Mouse (Mus musculus): Measurements from ENCODE around the gene Platr17.

Platr17 gene

DNA sequence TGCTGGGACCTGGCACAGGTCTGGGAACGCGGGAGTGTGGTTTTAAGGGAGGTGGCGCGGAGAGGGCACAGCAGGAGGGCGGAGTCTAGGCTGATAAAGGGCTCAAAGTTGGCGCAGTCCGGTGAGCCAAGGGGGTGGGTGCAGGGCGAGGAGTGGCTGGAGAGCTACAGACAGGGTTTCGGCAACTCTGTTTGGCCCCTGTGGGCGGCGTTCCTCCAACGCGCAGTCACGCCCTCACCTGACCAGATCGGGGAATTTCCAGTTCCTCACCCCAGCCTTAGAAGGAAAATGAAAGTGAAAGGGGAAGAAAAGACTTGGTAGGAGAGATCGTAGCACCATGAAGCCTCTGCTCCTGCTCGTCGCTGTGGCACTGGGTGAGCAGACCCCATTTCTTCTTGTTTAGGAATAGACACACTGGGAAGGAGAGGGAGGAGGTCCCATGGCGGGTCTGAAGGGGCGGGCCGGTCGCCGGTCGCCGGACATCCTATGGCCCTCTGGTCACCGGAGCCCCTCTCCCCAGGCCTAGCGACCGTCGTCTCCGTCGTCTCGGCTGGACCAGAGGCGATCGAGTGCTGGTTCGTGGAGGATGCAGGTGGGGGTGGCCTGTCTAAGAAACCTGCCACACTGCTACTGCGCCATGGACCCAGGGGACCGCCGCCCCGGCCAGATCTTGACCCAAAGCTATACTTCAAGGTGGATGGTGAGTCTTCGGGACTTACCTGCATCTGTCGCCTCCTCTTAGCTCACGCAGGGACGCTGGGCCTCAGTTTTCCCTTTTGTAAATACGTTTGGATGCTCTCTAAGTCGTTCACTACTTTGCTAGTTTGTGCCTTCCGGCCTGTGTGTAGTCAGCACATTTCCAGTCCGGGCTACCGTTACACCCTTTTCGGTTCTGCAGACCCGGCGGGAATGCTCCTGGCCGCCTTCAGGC is 14.7 kb downstream of the Platr17 start:
- DNase-seq (ENCODE audit: low spot score in 2 of 2) = peak; percentile 83 to 91

DNA sequence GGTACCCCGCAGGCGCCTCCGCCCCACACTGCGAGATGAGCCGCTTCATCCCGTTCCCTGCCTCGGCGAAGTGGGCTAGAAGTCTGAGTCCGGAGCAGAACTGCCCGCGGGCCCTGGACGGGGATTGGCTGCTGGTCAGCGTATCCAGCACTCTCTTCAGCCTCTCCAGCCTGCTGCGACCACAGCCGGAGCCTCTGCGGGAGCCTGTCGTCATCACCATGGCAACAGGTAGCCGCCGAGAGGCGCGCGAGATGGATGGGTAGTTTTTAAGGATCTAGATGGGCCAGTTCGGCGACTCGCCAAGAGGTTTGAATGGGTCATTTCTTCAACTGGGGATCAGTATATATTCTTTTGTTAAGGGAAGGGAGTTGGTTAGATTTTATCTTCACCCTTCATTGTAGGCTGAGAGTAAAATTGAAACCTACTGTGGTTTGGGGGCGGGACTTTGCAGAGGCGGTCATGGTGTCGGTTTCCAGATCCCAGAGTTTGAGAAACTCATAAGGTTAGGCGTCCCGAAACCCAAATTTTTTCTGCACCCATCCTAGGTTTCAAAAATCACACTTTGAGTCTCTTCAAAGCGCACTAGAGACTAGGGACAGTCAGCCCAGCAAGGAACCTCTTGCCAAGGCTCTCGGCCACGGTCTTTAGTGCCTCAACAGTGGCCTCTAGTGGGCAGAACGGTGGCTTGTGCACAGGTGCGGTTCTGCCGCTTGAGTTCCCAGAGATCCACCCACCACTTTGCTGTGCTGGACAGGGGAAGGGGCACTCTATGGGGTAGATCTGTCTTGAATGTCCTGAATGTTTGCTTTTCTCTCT is 15.6 kb downstream of the Platr17 start:
- DNase-seq (ENCODE audit: low spot score in 2 of 2) = peak; percentile 82 to 85

DNA sequence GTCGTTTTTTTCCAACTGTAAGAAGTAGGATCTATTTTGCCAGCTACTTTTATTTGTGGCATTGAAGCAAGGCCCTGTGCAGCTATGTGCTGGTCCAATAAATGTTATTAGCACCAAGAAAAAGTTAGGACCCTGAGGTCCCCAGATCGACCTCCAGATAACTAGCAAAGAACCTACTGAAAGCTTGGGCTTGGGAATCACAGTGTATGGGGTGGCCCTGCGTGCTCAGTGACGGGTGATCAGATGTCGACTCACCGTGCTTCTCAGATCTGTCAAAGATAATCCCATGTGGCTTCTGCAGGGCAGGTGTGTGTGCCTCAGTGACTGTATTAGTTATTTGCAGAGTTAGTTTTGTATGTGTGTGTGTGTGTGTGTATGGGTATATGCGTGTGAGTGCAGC is 16.4 kb downstream of the Platr17 start:
- DNase-seq (ENCODE audit: low spot score in 2 of 2) = no peak

DNA sequence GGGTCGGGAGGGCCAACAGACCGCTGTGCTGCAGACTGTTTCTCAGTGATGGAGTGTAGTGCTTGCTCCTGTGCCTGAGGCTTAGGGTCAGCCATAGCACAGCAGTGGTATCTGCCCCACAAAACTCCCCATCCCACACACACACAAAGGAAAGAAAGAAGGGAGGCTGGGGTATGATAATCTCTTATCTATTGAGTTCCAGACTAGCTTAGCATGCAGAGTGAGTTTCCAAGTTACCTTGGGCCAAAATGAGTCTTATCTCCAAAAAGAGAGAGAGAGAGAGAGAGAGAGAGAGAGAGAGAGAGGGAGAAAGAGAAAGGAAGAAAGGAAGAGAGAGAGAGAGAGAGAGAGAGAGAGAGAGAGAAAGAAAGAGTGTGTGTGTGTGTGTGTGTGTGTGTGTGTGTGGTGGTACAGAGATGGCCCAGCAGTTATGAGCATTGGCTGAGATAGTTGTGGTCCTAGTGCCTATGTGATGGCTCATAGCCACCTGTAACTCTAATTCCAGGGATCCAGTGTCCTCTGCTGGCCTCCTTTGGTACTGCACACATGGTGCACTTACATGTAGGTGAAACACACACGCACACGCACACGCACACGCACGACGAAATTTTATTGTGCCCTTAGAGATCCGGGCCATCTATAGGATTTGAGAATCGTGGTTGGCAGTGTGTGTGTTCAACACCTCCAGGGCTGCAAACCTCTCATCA is 19.8 kb downstream of the Platr17 start:
- no peak for DNase-seq (ENCODE audit: low spot score in 2 of 2)

DNA sequence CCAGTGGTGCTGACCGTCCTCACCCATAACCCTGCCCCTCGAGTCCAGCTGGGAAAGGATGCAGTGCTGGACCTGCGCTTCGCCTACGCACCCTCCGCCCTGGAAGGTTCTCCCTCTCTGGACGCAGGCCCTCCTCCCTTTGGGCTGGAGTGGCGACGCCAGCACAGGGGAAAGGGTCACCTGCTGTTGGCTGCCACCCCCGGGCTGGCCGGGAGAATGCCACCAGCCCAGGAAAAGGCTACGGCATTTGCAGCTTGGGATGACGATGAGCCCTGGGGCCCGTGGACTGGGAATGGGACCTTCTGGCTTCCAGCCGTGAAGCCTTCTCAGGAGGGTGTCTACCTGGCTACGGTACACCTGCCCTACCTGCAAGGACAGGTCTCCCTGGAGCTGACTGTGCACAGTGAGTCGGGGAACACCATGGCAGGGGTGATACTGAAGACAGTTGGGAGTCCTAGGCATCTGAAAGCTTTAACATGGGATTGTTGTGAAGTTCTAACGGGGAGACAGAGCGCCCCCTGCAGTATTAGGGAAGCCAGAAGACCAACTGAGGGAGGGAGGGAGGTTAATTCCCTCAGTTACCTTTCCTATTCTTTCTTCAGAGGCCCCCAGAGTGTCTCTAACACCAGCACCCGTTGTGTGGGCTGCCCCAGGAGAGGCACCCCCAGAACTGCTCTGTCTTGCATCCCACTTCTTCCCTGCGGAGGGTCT is 20.6 kb downstream of the Platr17 start:
- DNase-seq (ENCODE audit: low spot score in 2 of 2) = no peak

DNA sequence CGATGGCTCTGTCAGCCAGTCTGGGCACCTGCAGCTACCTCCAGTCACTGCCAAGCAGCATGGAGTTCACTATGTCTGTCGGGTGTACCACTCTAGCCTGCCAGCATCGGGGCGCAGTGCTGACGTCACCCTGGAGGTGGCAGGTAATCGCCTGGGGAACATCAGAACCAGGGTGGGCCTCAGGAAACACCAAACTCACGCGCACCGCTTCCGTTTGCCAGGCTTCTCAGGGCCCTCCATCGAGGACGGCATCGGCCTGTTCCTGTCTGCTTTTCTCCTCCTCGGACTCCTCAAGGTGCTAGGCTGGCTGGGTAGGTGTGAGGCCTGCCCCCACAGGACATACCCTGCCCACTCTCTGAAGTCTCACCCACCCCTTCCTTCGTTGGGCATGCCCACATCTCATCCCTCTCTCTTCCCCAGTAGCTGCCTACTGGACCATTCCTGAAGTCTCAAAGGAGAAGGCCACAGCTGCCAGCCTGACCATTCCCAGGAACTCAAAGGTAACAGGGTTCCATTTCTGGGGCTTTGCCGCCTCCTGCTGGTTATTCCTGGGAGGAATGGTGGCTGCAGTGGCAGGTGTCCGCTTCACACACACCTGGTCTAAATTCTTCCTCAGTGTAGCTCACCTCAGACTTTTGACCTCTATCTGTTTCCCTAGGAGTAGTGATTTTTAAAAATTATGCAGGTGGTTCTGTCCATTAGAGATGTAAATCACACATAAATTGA is 21.4 kb downstream of the Platr17 start:
- DNase-seq (ENCODE audit: low spot score in 2 of 2) = no peak

DNA sequence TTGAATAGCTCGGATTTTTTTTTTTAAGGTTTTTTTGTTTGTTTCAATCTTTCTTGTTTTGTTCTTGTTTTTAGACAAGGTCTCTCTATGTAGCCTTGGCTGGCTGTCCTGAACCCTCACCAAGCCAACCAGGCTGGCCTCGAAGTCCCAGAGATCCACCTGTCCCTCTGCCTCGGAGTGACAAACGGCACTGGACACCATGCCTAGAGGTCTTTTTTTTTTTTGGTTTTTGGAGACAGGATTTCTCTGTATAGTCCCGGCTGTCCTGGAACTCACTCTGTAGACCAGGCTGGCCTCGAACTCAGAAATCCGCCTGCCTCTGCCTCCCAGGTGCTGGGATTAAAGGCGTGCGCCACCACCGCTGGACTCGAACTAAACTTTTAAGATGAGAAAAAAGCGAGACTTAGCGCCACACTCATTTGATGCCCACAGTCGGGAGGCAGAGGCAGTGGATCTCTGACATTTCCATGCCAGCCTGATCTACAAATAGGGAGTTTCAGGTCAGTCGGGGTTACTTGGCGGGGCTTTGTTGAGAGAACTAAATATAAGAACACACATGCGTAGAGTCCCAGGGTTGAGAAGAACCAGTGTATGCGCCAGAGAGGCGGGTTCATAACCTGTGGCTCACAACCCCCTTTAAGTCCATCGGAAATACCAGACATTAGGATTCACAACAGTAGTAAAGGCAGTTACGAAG is 23.5 kb downstream of the Platr17 start:
- no peak for DNase-seq (ENCODE audit: low spot score in 2 of 2)

DNA sequence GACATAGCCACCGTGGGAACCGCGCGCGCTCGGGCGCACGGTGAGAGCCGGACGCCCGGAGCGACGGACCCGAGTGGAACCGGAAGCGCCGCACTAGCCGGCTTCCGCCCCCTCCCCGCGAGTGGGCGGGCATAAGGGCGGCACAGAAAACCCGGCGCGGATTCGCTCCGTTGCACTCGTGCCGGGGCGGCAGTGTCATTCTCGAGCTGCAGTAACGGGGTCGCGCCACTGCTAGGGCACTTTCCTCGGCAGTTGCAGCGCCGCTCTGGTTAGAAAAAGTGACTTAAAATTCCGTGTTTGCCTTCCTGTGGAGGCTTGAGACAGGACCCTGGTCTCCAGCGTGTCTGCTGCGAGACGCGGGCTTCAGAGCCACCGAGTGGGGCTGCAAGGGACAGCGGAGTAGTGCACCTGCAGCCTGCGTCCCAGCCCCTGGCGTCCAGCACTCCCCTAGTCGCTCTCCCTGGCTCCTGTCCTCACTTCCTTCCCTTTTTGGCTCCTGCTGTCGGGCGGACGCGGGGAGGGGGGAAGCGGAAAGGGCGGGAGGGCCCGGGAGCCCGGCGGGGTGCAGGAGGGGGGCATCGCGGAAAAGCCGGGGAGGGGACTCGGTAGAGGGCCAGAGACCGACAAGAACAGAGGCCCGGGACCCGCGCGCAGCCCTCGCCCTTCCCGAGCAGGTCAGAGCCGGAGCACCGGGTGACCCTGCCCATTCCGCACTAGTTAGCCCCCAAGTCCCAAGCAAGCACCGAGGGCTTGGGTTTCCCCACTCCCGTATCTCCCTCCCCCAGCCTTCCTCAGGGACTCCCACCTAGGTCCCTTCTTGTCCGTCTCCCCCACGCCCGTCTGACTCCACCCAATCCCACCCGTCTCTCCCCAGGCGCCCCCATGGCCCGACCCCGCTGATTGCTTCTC is 24.7 kb downstream of the Platr17 start, which contains the start of gene Rgl2:
Gene Rgl2, plus strand, starts transcription at position 173 of the 909 bp plus-strand sequence.
- DNase-seq (ENCODE audit: low spot score in 2 of 2) = peak; percentile 88 to 90

DNA sequence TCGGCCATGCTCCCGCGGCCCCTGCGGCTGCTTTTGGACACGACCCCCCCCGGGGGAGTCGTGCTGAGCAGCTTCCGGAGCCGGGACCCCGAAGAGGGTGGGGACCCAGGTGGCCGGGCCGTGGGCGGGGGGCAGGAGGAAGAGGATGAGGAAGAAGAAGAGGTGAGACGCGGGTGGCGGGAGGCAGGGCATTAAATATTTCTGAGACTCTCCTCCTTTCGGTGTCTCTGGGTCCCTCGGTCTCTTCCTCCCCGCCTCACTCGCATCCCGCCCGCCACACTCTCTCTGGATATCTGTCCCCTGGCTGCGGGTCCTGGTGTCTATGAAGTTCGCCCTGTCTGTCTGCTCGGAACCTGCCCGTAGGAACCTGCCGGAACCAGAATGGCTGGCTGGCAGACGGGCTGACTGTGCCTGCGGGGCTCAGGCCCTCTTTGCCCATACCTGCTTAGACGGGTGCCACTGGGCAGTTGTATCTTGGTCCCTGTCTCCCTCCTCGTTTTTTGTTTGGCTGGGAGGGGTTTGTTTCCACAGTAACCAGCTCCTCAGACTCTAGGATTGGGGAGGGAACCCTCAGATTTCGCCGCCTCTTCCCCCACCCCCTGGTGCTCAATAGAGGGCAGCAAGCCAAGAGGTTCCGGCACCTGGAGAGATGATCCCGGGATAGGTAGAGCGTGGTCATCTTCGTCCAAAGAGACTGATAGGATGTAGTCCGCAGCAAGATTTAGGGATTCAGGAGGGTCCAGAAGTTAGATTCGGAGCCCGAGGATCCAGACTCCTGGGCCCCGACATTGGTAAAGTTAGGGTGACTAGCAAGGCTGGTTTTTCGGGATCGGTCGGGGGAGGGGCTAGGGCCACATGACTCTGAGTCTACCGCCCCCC is 25.6 kb downstream of the Platr17 start:
- DNase-seq (ENCODE audit: low spot score in 2 of 2) = peak; percentile 76 to 80

DNA sequence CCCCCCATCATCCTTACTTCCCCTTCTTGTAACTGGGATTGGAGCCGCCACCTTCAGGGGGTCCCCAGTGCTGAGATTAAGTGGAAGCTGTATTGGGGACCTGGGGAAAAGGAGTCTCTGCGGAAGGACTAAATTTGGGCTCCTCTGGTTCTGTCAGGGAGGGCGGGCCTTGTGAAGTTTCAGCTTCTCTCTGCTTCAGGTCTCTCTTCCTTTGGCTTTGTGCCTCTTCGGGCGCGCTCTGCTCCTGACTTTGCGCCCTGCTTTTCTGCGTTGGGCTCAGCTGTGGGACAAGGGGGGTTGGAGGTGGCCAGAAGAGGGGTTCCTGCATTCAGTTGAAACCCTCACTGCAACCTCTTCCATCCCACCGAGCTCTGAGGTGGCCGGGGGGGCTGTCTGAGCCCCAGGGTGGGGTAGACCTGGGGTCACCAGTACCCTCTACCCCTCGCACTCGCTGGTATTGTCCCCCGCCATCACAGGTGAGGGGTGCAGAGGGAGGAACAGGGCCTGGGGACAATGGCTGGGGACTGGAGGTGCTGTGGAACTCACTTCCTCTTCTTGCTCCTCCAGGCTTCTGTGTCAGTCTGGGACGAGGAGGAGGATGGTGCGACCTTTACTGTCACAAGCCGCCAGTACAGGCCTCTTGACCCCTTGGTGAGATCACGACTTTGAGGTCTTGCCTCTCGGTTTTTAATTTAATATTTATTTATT is 26.4 kb downstream of the Platr17 start:
- no peak for DNase-seq (ENCODE audit: low spot score in 2 of 2)

DNA sequence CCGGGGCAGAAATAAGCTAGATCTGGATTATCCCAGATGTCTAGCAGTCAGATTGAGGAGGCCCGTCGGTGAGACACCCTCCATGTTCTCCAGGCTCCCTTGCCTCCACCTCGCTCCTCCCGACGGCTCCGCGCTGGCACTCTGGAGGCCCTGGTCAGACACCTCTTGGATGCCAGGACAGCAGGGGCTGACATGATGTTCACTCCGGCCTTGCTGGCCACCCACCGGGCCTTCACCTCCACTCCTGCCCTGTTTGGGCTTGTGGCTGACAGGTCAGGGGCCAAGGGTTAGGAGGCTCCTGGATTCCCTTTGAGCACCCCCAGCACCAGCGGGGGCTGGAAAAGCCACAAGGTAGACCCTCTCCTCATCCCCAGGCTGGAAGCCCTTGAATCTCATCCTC is 27.0 kb downstream of the Platr17 start:
- DNase-seq (ENCODE audit: low spot score in 2 of 2) = no peak

DNA sequence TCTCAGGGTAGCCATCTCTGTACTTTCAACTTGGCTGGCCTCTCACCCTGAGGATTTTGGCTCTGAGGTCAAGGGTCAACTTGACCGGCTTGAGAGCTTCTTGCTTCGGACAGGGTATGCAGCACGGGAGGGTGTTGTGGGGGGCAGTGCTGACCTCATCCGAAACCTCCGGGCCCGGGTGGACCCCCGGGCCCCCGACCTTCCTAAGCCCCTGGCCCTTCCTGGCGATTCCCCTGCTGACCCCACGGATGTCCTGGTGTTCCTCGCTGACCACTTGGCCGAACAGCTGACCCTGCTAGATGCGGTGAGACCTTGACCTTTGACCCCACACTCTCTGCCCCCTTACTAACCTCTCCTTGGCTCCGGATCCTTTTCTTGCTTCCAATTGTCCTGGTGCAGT is 27.5 kb downstream of the Platr17 start:
- DNase-seq (ENCODE audit: low spot score in 2 of 2) = no peak

DNA sequence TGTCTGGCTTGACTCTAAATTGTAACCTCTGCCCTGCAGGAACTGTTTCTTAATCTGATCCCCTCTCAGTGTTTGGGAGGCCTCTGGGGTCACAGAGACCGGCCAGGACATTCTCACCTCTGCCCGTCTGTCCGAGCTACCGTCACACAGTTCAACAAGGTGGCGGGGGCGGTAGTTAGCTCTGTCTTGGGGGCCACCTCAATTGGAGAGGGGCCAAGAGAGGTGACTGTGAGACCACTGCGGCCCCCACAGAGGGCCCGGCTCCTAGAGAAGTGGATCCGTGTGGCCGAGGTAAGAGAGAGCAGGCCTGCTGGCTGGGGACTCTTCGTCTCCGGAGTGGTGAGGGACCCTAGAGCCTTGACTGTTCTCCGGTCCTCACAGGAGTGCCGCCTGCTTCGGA is 28.0 kb downstream of the Platr17 start:
- DNase-seq (ENCODE audit: low spot score in 2 of 2) = no peak

DNA sequence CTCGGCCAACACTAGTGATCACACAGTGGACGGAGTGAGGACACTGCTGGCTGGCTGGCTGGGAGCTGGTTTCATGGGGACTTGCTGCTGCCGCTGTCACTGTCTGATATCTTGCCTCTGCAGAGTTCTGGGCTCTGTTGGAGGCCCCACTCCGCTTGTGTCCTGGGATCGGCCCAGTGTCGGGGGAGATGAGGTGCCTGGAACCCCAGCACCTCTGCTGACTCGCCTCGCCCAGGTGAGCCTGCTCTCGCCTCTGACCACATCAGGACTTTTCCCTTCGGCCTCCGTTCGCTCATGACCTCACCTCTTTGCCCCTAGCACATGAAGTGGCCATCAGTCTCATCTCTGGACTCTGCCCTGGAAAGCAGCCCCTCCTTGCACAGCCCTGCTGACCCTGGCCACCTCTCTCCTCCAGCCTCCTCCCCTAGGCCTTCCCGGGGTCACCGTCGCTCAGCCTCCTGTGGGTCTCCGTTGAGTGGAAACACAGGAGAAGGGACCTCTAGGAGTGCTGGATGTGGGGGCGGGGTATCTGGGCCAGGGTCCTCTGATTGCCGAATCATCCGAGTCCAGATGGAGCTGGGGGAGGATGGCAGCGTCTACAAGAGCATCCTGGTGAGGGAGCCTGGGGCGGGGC is 30.6 kb downstream of the Platr17 start:
- DNase-seq (ENCODE audit: low spot score in 2 of 2) = no peak

DNA sequence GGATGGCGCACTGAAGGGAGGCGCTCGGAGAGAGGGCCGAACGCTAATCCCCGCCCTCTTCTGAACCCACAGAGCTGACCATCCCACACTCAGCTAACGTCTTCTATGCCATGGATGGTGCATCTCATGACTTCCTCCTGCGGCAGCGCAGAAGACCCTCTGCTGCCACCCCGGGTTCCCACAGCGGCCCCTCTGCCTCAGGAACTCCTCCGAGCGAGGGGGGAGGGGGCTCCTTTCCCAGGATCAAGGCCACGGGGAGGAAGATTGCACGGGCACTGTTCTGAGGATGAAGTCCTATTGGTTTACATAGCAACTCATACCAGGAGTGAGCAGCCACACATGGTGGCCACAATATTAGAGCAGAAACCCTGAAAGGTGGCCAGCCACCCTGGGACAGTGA is 32.1 kb downstream of the Platr17 start:
- no peak for DNase-seq (ENCODE audit: low spot score in 2 of 2)

DNA sequence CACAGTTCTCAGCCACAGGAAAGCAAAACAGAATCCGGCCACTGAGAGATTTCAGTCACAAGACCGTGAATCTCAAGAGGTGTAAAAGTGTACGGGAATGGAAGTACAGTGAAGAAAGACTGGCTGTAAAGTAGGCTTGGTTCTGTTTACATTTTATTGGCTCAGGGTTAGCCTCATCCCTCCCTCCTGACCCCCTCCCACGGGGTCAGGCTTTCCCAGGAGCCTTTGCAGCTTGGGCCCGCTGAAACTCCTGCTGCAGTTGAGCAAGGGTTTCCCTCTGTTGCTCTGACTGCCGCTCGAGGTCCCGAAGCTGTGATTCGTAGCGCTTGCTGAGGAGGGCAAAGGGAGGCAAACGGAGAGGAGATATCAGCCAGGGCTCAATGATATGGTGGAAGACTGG is 33.8 kb downstream of the Platr17 start:
- no peak for DNase-seq (ENCODE audit: low spot score in 2 of 2)
